Mouse (Mus musculus) liver, embryonic 16.5 days (tissue): ENCODE measurements around the gene Prkcd. TPM values are rescaled to one million over a fixed set of nuclear protein-coding genes. Genes with fewer than 3 reads are reported as not detected.

Source experiments
- ATAC-seq: fragments of 200-750 bp; cut with Nextera tagmentation; 2 replicates; pipeline ENCODE4 v1.8.0; 2017; ENCODE audit warnings: low read depth, mild to moderate bottlenecking, moderate number of reproducible peaks, moderate library complexity
- H3K27ac ChIP-seq: fragments of 300-500 bp; sonication (generic); 2 replicates; pipeline ENCODE4 v1.5.1; 2014; ENCODE audit warnings: mild to moderate bottlenecking, low read length
- H3K27me3 ChIP-seq: fragments of 300-500 bp; sonication (generic); 2 replicates; pipeline ENCODE4 v1.6.1; 2014; ENCODE audit warnings: low read depth, low read length, mixed read lengths; ENCODE audit not compliant: control insufficient read depth, insufficient read depth
- H3K36me3 ChIP-seq: fragments of 300-500 bp; sonication (generic); 2 replicates; pipeline ENCODE4 v1.6.1; 2014; ENCODE audit warnings: mild to moderate bottlenecking; ENCODE audit not compliant: control insufficient read depth, insufficient read depth
- H3K4me1 ChIP-seq: fragments of 300-500 bp; sonication (generic); 2 replicates; pipeline ENCODE4 v1.6.1; 2014; ENCODE audit warnings: low read depth, low read length, mixed read lengths; ENCODE audit not compliant: control insufficient read depth
- H3K4me2 ChIP-seq: fragments of 300-500 bp; sonication (generic); 2 replicates; pipeline ENCODE4 v1.6.1; 2014; ENCODE audit warnings: low read depth, low read length, mixed read lengths
- H3K4me3 ChIP-seq: fragments of 300-500 bp; sonication (generic); 2 replicates; pipeline ENCODE4 v1.5.1; 2014; ENCODE audit warnings: low read depth, mild to moderate bottlenecking, low read length
- H3K9ac ChIP-seq: fragments of 300-500 bp; sonication (generic); 2 replicates; pipeline ENCODE4 v1.6.1; 2014; ENCODE audit warnings: low read depth, low read length
- H3K9me3 ChIP-seq: fragments of 300-500 bp; sonication (generic); replicated peaks from 2 replicates; pipeline ENCODE4 v1.6.1; 2016; ENCODE audit warnings: low read length; ENCODE audit not compliant: control insufficient read depth
- WGBS: fragments of 180-500 bp; shearing (Covaris S2); extraction: QIAGEN DNeasy Blood & Tissue Kit; methylation state at CpG from one replicate; pipeline ENCODE4 v1.1.7; 2014; ENCODE audit not compliant: insufficient replicate concordance; 5-methylcytosine and 5-hydroxymethylcytosine counted together
- polyA plus RNA-seq: library from polyadenylated mRNA; unstranded; fragments of >200 nt; fragmentation: Nextera tagmentation; extraction: Ambion mirVana; gene quantifications from 2 replicates; pipeline ENCODE4 v1.2.1, GENCODE M21; 2015

The Prkcd gene
- polyA plus RNA-seq, 1 experiment from 2014 or later, result 16.3 TPM

DNA sequence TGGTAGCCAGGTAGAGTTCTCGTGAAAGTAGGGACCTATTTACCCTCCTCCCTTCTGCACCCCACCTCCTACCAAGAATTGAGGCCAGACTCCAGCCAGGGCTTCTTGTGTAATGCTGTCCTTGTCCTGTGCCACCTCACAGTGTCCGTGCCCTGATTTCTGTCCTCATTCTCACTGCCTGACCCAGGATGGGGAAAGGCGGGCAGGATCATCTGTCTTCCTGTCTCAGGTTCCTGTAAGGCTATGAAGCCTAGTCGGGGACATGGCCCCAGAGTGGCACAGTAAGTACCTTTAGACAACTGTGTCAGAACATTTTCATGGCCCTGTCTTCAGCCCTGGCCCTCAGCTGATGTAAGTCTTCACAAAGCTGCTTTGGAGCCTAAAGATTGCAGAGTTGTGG is 12.7 kb upstream of the Prkcd start:
- Histone ChIP-seq H3K27me3 (no peaks in the 10 kb centered on the region), H3K4me3 (no peak overlapping the region)
- 53% methylated on average over 4 of the region's 4 CpGs for WGBS

DNA sequence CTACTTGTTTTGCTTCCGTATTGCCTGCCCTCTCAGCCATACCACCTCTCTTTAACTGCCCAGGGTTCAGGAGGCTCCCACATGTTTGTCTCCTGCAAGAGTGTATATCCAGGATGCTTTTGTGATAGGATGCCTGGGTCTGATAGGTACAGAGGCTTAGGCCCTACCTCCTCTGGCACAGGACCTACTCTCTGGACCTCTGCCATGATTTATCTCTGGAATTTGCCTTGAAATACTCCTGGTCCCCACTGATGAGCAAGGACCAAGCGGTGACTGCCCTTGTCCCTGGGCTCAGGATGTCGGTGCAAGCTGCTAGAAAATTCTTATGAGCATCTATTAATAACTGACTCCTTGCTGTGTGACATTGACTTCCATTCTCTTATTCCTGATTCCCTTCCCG is 12.0 kb upstream of the Prkcd start:
- Histone ChIP-seq H3K4me1 (no peaks in the 10 kb centered on the region; the same call in 1 of the 2 replicates), H3K27me3 (no peaks in the 10 kb centered on the region), H3K27ac (no peak overlapping the region), H3K9ac (no peak overlapping the region), H3K36me3 (no peaks in the 10 kb centered on the region), H3K4me3 (no peak overlapping the region), H3K4me2 (no peak overlapping the region), H3K9me3 (no peaks in the 10 kb centered on the region)
- WGBS, result 66% methylated on average over 4 of the region's 4 CpGs
- ATAC-seq, result no peak

More for the DNA sequence above, 12.7 kb upstream of the Prkcd start:
- Histone ChIP-seq H3K27ac (no peak overlapping the region), H3K36me3 (no peaks in the 10 kb centered on the region), H3K4me2 (no peak overlapping the region), H3K9ac (no peak overlapping the region), H3K4me1 (no peaks in the 10 kb centered on the region; the same call in 1 of the 2 replicates), H3K9me3 (no peaks in the 10 kb centered on the region)
- no peak for ATAC-seq

DNA sequence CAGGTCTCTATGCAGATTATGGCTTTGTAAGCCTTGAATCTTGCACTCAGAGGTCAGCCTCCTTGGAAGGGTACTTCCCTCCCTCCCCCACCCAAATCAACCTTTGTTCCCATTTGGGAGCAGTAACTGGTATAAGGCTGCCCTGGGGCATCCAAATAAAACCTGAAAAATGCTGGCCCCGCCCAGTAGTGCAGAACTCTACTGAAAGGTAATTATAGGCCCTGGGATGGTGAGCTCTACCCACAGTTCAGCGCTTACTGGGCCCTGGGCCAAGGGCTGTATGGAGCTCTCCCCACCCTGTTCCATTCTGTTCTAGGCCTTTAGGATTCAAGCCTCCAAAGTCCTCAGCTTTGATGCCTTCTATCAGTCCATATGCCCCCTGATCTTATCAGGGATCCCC is 11.1 kb upstream of the Prkcd start:
- no peak overlapping the region for H3K4me2 ChIP-seq
- 67% methylated on average over 2 of the region's 2 CpGs for WGBS
- no peaks in the 10 kb centered on the region; the same call in 1 of the 2 replicates for H3K4me1 ChIP-seq
- no peaks in the 10 kb centered on the region for H3K9me3 ChIP-seq
- no peak overlapping the region for H3K27ac ChIP-seq
- ATAC-seq, result no peak
- H3K27me3 ChIP-seq, result no peaks in the 10 kb centered on the region
- no peak overlapping the region for H3K4me3 ChIP-seq
- no peaks in the 10 kb centered on the region for H3K36me3 ChIP-seq
- H3K9ac ChIP-seq, result no peak overlapping the region

DNA sequence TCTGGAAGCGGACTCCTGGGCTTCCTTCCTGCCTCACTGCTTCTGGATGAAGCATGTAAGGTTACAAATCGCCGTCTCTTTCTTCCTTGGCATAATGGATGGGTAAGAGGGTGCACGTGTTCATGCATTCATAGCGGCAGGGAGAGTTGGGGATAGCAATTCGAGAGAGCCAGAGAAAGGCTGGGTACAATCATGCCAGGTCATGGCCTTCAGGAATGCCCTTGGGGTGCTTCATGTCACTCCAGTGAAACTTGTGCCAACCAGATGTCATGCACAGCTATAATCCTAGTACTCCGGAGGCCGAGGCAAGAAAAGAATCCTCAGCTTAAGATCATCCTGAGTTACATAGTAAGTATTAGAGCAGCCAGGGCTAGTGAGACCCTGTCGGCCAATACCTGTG is 10.5 kb upstream of the Prkcd start:
- Histone ChIP-seq H3K27ac (no peak overlapping the region), H3K9me3 (no peaks in the 10 kb centered on the region), H3K9ac (no peak overlapping the region), H3K4me3 (no peak overlapping the region), H3K4me1 (no peaks in the 10 kb centered on the region; the same call in 1 of the 2 replicates), H3K27me3 (no peaks in the 10 kb centered on the region), H3K36me3 (no peaks in the 10 kb centered on the region), H3K4me2 (no peak overlapping the region)
- WGBS, result 68% methylated on average over 9 of the region's 9 CpGs
- no peak for ATAC-seq

DNA sequence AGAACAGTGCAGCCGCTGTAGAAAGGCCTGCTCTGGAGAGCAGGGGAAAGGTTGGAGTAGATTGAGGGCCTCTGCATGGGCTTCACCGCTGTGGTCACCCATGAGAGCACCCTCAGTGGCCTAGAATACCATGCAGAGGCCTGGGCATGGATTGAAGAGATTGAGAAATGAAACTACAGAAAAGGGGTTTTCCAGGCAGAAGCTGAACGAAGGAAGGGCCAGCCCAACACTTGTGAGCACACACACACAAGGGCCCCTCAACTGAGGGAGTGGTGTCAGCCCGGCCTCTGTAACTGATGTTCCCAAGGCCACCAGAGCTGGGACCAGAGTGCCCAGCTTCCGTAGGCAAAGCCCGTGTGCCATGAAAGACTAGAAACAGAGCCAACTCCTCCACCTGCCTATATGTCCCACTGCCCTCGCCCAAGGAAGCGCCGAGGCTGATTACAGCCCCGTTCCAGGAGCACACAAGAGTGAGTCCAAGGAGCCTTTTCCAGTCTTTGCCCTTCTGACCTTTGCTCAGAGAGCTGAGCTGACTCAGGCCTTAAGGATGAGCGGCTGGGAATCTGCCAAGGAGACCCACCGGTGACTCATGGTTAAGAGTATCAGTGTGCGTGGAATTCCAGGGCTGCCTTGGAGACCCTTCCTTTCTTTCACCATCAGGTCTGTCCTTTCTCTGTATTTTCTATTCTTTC is 9.4 kb upstream of the Prkcd start:
- no peaks in the 10 kb centered on the region for H3K36me3 ChIP-seq
- H3K4me2 ChIP-seq, result no peak overlapping the region
- H3K27ac ChIP-seq, result no peak overlapping the region
- no peak overlapping the region for H3K9ac ChIP-seq
- H3K27me3 ChIP-seq, result no peaks in the 10 kb centered on the region
- H3K4me1 ChIP-seq, result no peaks in the 10 kb centered on the region
- H3K9me3 ChIP-seq, result no peaks in the 10 kb centered on the region
- no peak for ATAC-seq
- 72% methylated on average over 13 of the region's 13 CpGs for WGBS
- H3K4me3 ChIP-seq, result no peak overlapping the region

DNA sequence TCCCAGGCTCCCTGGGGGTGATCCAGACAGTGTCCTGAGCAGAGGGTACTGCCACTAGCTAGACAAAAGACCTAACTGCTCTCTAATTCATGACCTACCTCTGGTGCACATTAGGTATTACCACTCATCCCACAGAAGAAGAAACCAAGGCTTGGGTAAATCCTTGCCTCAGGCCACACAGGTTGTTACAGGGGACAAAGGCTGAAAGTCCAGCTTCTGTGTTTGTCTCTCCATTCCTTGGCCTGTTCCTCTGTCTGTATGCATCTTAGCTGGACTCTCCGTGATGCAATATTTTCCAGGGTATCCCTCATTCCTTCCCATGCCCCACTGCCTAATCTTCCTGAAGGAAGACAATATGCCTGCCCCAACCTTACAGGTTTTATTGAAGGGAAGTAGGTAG is 8.4 kb upstream of the Prkcd start:
- no peak overlapping the region for H3K4me2 ChIP-seq
- H3K27ac ChIP-seq, result no peak overlapping the region
- no peaks in the 10 kb centered on the region for H3K4me1 ChIP-seq
- no peaks in the 10 kb centered on the region for H3K36me3 ChIP-seq
- H3K27me3 ChIP-seq, result no peaks in the 10 kb centered on the region
- no peaks in the 10 kb centered on the region for H3K9me3 ChIP-seq
- 62% methylated on average over 1 of the region's 1 CpGs for WGBS
- no peak overlapping the region for H3K4me3 ChIP-seq
- no peak overlapping the region for H3K9ac ChIP-seq
- ATAC-seq, result no peak

DNA sequence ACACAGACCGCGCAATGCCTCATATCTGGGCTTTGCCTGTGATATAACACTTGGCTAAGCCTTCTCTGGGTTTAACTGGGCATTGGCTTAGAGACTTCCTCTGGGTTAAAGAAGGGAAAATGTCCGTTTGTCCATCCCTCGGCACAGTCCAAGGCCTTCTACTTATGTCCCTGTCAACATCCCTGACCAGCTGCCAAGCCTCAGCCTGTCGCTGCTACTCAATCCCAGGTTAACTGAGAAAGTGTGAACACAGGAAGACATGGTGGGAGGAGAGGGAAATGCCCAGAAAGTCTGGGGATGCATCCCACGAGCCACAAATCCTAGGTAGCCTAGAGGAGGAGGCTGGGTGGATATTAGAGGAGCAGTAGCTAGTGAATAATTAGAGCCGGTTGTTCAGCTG is 7.7 kb upstream of the Prkcd start:
- 66% methylated on average over 7 of the region's 7 CpGs for whole genome bisulfite sequencing
- H3K27ac ChIP-seq, result no peak overlapping the region
- H3K9me3 ChIP-seq, result no peaks in the 10 kb centered on the region
- no peak overlapping the region for H3K4me3 ChIP-seq
- no peaks in the 10 kb centered on the region for H3K27me3 ChIP-seq
- ATAC-seq, result no peak
- no peak overlapping the region for H3K9ac ChIP-seq
- H3K4me1 ChIP-seq, result no peaks in the 10 kb centered on the region
- no peak overlapping the region for H3K4me2 ChIP-seq
- no peaks in the 10 kb centered on the region for H3K36me3 ChIP-seq

DNA sequence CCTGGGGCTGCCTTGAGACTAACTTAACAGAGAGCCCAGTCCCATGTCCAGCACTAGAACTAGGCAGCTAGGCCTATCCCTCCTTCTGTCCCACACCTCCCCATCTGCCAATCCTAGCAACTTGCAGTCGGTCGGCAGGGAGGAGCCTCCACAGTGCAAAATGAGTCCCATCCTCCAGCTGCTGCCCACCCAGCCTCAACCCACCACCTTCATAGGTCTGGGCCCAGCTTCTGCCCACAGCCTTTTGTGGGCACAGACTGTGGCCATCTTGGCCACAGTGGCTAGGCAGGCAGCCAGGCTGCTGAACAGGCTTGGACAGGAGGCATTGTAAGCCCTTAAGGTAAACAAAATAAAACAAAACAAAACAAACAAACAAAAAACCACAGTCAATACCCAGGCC is 5.8 kb upstream of the Prkcd start:
- Histone ChIP-seq H3K4me1 (no peaks in the 10 kb centered on the region), H3K4me3 (no peak overlapping the region), H3K9ac (no peak overlapping the region), H3K27ac (no peak overlapping the region), H3K4me2 (no peak overlapping the region), H3K36me3 (no peaks in the 10 kb centered on the region), H3K9me3 (no peaks in the 10 kb centered on the region), H3K27me3 (no peaks in the 10 kb centered on the region)
- 43% methylated on average over 2 of the region's 2 CpGs for WGBS
- no peak for ATAC-seq

DNA sequence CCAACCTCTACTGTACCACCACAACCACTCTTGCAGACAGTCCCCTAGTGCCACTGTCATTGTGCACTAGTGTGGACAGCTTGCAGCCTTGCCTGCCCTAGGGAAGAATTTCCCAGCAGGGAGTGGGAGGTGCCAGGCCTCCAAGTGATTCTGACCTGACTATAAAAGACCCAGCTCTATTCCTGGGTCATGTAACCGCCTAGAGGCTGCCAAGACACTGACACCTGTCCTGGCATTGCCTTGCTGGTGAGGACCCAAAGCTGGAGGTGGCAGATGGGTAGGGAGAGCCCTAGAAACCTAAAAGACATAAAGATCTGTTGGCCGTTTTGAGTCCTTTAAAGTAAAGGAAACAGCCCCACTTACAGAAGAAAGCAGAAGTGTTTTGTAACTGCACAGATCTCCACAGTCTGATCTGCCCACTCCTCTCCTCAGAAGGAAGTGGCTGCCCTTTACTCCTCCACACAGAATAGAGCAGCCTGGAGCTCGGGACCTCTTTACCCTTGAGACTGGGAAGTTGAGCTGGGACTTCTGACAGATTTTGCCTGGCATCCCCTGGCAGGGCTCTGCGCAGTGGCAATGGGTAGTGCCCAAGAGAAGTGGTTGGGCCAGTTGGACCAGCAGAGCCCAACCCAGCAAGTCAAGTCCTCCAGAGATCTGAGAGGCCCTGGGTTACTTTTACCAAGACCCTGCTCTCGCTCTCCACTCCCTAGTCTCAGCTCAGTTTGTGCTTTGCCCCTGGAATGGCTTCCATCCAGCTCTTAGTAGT is 5.0 kb upstream of the Prkcd start:
- Histone ChIP-seq H3K27ac (peak overlapping the region; percentile 48; the same call in 1 of the 2 replicates), H3K9me3 (no peaks in the 10 kb centered on the region), H3K36me3 (no peaks in the 10 kb centered on the region), H3K4me3 (no peak overlapping the region), H3K9ac (no peak overlapping the region), H3K4me1 (peaks cover 6% of the 10 kb centered on the region; the same call in 1 of the 2 replicates), H3K4me2 (no peak overlapping the region), H3K27me3 (no peaks in the 10 kb centered on the region)
- ATAC-seq, result no peak
- WGBS, result 29% methylated on average over 5 of the region's 5 CpGs
